Mouse (Mus musculus): ENCODE measurements at regions not wholly inside any gene's neighbourhood (a gene's known extent, or its start where the extent isn't known, plus 50 kb on each side); places are given as distances from the start of the nearest gene placed in this dataset.

DNA sequence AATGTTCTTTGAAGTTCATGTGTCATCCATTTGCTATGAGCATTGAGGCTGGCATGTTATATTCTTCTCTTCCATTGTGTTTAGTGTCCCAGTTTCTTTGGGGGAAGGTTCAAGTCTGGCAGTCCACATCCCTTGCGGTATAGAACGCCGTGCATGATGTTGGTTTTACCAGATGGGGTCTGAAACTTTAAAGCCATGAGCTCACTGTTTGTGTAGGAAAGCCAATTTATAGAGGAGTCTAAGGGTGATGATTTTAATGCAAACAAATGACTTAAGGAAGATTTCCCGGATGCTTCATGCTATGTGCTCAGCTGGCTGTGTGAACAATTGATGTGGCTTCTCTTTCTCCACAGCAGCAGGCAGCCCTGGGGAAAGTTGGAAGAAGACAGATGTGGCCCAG lies 104.0 kb upstream of the Hey2 start:
- DNase-seq (ENCODE audit: low read depth), result no peak

DNA sequence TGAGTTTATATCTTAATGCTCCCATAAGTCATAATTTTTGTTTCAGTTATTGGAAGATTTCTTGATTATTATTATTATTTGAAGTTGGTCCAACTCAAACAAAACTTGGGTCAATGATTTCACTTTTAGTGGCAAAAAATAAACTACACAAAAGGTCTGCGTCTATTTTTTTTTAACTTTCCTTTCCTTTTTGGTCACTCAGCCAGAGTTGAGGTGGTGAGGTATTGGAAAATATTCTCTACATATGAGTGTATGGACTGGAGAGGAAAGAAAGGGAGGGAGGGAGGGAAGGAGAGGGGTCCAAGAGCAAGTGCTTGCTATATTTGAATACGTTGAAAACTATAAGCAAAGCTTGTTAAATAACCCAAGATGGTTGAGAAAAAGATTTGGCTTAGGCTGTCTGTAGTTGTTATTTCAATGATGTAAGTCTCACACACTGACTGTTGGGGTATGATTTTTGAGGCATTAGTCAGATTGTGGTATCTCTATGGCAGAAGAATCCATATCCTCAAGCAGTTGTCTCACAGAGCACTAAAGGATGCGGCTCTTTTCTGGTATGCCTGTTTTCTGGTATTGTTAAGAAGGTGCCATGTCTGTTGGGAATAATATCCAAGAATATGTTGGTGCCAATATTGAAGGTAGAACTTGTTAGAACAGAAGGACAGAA lies 75.9 kb upstream of the Hey2 start:
- DNase-seq (ENCODE audit: low read depth), result no peak

DNA sequence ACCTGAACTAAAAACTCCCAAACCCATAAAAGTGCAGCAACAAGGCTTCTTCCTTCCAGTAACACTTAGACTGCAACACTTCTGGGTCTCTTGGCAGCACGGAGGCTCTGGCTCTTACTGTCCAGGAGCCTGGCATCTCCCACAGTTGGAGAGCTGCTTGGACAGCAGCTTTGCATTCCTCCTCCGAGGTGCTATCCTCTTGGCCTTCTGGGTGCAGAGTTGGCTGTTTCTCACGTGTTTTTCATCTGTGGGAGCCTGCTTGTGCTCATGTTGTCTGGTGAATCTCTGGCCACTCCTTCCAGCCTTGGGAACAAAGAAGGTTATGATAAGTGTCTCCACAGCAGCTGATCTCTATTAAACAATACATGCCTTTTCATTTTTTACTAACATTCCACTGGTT lies 51.2 kb upstream of the Hey2 start:
- no peak for DNase-seq (ENCODE audit: low read depth)

Data from 416B (cell line).